Mouse (Mus musculus) T-helper 2 cell (primary cell): ENCODE data around the gene Amer1.

Source experiments
- in situ Hi-C: fragments of 300-600 bp; cut with MboI, MseI; formaldehyde crosslinking; loops from one replicate; pipeline ENCODE4 v1.15.1; 2025; ENCODE audit warnings: high pct_unique_total_duplicates

Gene Amer1

GRCm38 (mm10) chrX:95444776-95445111, at the start of gene Amer1:
Gene Amer1, minus strand, starts transcription at chrX:95444872.
- in situ Hi-C loops = no loop called here

- in situ Hi-C loops = no loop called here
Measured at GRCm38 (mm10) chrX:95457166-95457565, 12.5 kb upstream of the Amer1 start.

- in situ Hi-C loops = no loop called here
Measured at GRCm38 (mm10) chrX:95445866-95446265, 1.2 kb upstream of the Amer1 start.

DNA sequence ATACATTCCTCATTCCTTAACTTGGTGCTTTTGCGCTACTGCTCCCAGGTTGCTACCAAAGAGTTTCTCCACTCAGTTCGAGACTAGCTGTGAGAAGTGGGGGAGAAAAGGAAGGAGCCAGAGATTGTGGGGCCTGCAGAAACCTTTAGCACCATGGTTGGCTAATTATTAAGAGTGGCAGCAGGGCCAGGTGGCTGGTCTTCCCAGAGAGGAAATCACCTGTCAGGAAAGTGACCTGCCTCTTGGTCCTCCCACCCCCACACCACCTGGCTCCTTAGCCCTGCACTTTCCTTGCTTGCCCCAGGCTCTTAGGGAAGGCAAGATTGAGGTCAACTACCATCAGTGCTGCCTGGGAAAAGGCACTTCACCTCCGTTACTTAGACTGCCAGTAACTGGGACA, 469 bp upstream of the Amer1 start:
- in situ Hi-C loops = no loop called here

DNA sequence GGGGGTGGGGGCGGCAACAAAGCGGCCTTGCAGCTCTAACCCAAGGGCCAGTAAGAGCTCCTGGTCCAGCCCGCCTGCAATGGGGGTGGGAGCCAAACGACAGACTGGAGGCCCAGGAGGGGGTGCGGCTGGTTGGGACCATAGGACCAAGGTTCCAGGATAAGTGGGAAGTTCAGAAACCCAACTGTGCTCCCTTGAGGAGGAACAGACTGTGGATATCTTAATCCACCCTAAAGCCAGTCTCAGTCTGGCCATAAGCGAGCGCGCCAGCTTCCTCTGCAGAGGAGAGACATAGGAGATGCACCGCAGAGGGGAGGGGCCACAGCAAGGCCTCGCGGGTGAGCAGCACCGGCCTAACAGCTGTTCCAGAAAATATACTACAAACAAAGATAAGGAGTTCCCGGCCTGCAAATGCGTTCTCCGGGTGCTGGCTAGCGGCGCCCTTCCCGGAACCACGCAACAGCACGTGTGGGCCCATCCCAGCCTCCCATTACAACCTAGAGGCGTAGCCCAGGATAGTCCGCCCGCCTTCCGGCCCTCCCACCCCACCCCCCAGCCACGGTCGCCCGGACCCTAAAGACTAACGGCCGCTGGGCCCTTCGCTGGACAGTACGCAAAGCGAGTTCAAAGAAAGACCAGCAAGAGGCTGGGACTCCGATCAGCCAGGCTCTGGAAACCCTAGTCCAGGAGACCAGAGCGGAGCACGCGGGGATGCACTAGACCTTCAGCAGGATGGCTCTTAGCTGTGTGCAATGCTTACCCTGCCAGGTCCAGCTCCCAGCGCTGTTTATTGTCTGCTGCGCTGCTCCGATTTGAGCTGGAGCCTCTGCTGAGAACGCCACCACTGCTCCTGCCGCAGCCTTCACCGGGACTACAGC, 535 bp downstream of the Amer1 start:
- in situ Hi-C loops = no loop called here

GRCm38 (mm10) chrX:95443390-95443789, 1.3 kb downstream of the Amer1 start:
- in situ Hi-C loops = no loop called here

- in situ Hi-C loops = no loop called here
Measured at GRCm38 (mm10) chrX:95442261-95442660, 2.4 kb downstream of the Amer1 start.

GRCm38 (mm10) chrX:95441290-95441689, 3.4 kb downstream of the Amer1 start:
- in situ Hi-C loops = no loop called here

- in situ Hi-C loops = no loop called here
Measured at GRCm38 (mm10) chrX:95438491-95438890, 6.2 kb downstream of the Amer1 start.

DNA sequence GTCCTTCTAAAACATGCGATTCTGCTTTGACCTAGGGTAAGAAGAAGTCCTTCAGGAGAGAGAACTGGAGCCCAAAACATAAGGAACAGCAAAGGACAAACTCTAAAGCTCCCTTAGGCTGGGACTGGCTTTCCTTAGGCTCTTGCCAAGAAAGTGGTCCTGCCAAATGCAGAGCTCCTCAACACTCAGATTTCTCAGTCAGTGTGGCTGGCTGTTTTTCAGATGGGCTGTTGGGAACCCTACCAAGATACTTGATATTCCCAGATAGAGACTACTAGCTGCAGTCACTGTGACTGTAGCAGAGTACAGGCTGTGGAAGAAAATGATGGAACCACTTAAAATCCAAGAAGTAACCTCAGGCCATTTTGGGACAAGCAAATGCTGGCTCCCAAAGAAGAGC, 7.4 kb downstream of the Amer1 start:
- in situ Hi-C loops = no loop called here

DNA sequence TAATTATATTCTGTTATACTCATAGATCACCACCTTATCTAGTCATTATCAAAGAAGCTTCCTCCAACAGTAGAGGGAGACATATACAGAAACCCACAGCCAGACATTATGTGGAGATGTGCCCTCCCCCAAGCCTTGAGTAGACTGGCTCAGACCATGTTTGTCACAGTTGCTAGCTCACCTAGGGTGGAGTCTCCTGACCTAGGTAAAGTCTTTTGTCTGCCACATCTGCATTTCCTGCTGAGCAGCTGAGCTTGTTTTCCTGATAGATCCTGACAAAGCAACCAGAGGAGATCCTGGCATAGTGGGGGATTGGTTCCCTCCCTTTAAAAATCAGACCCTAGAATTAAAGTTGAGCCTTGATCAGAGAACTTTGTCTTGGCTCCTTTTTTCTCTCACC, 71.6 kb downstream of the Amer1 start:
- in situ Hi-C loops = loop anchor here (10.0 kb wide), 1 partner anchor 588 kb away; no protein-coding TSS in a partner anchor
